Mouse (Mus musculus): ENCODE results near the gene Rora. TPM values are rescaled to one million over a fixed set of nuclear protein-coding genes. Genes with fewer than 3 reads are reported as not detected.

Rora gene
- polyA plus RNA-seq, 1 experiment = 4.7 TPM

DNA sequence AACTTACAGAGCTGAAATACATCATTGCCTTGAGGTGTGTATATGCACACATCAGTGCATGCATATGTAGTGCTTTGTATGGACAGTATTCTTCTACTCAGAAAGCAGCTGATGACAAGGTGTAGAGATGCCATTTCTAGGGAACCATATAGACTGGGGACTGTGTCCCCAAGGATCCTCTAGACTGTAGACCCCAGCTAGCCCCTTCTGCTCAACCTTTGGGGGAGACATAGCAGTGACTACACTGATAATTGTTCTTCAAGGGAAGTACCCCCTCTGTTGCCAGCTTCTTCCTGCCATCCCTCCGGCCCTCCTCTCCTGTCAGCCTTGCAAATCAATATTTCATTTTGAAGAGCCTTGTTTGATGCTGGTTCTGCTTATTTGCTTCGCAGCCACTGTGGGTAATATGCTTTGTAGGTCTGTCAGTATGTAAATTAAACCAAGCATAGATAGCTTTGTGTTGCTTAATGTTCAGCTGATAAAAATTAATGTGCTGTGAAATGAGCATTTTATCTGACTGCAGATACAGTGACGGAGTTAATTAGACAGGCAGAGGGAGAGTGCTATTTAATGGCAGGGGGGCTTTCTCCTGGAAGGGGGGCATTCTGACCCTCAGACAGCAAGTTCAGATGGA lies 430.6 kb downstream of the Rora start:
- H3K27ac ChIP-seq (ENCODE audit: control insufficient read depth, insufficient read depth, low read length) = no peak overlapping the region
- no peak for DNase-seq
- no peaks in the 10 kb centered on the region for H3K27me3 ChIP-seq (ENCODE audit: control insufficient read depth, insufficient read depth, low read length)
- no peak overlapping the region for H3K4me3 ChIP-seq (ENCODE audit: control insufficient read depth, insufficient read depth, low read length)
- no peaks in the 10 kb centered on the region for H3K36me3 ChIP-seq (ENCODE audit: control insufficient read depth, insufficient read depth, low read length)
- 85% methylated on average over 3 of the region's 3 CpGs for WGBS
- peaks cover 2% of the 10 kb centered on the region; the same call in 1 of the 2 replicates for H3K4me1 ChIP-seq (replicated peaks; ENCODE audit: control insufficient read depth, insufficient read depth, low read length)
- TF ChIP-seq POLR2A (IDR thresholded peaks at IDR 0.05; ENCODE audit: control insufficient read depth, extremely low read depth, insufficient read depth, low read length, poor library complexity) (no peak), CTCF (IDR thresholded peaks at IDR 0.05; ENCODE audit: borderline replicate concordance, control insufficient read depth, extremely low read depth, insufficient read depth, low read length, poor library complexity) (no peak)

DNA sequence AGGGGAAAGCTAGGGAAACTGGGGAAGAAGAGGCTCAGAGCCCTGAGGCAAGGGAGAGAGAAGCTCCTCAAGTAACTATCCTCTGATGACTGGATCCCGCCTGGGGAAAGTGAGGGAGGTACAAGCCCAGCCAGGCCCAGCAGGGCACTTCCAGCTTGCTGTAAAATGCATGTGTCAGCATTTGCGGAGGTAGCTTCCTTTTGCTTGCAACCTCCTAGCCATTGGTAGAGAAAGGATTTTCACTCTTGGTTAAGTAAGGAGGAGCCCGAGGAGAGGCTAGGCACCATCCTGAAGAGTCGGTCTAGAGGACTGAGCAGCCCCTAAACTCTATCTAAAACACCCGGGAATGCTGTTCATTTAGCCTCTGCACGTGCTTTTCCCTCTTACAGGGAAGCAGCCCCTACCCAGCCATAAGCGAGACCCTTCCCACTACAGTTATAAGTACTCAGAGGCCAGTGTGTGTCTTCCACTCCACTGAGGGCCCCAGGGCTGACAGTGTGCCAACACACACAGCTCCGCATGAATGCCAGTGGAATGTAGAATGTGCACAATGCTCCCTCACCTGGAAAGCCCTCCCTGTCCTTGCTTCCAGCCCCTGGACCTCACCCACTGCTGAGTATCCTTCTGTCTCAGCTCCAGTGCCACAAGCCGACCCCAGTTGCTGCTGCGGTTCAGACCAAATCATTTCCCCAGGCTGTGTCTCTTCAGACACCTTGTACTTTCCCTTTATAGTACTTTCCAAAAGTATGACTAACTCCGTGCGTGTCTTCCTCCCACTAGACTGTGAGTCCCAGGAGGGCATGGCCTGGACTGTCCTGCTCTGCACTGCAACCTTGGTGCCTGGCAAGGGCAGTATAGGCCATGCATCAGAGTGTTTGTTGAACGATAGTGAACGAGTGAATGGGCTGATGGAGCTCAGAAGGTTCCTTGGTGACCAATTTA lies 431.4 kb downstream of the Rora start:
- no peaks in the 10 kb centered on the region for H3K36me3 ChIP-seq (ENCODE audit: control insufficient read depth, insufficient read depth, low read length)
- TF ChIP-seq CTCF (IDR thresholded peaks at IDR 0.05; ENCODE audit: borderline replicate concordance, control insufficient read depth, extremely low read depth, insufficient read depth, low read length, poor library complexity) (no peak), POLR2A (IDR thresholded peaks at IDR 0.05; ENCODE audit: control insufficient read depth, extremely low read depth, insufficient read depth, low read length, poor library complexity) (no peak)
- WGBS = 94% methylated on average over 14 of the region's 14 CpGs
- no peak overlapping the region for H3K27ac ChIP-seq (ENCODE audit: control insufficient read depth, insufficient read depth, low read length)
- DNase-seq = no peak
- peaks cover 4% of the 10 kb centered on the region; the same call in 1 of the 2 replicates for H3K4me1 ChIP-seq (replicated peaks; ENCODE audit: control insufficient read depth, insufficient read depth, low read length)
- no peaks in the 10 kb centered on the region for H3K27me3 ChIP-seq (ENCODE audit: control insufficient read depth, insufficient read depth, low read length)
- no peak overlapping the region for H3K4me3 ChIP-seq (ENCODE audit: control insufficient read depth, insufficient read depth, low read length)

DNA sequence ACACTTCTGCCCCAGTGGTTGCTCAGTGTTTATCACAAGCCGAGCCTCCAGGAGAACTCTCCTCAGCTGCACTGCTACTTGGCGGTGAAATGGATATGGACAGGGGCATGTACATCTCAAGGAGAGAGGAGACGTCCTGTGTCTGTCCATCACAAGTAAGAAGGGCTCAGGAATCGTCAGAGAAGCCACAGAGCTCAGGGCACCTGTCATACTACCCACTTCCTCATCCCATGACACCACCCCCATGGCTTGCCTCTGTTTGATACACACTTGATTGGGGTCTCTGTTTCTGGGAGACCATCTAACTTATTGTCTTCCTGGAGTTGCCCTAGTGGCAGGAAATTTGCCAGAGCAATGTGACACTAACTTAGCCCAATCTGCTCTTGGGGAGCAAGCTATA lies 433.3 kb downstream of the Rora start:
- WGBS = 52% methylated on average over 4 of the region's 4 CpGs
- TF ChIP-seq POLR2A (IDR thresholded peaks at IDR 0.05; ENCODE audit: control insufficient read depth, extremely low read depth, insufficient read depth, low read length, poor library complexity) (no peak), CTCF (IDR thresholded peaks at IDR 0.05; ENCODE audit: borderline replicate concordance, control insufficient read depth, extremely low read depth, insufficient read depth, low read length, poor library complexity) (no peak)
- H3K27me3 ChIP-seq (ENCODE audit: control insufficient read depth, insufficient read depth, low read length) = no peaks in the 10 kb centered on the region
- DNase-seq = no peak
- H3K4me1 ChIP-seq (replicated peaks; ENCODE audit: control insufficient read depth, insufficient read depth, low read length) = peaks cover 4% of the 10 kb centered on the region
- H3K27ac ChIP-seq (ENCODE audit: control insufficient read depth, insufficient read depth, low read length) = no peak overlapping the region
- no peaks in the 10 kb centered on the region for H3K36me3 ChIP-seq (ENCODE audit: control insufficient read depth, insufficient read depth, low read length)
- no peak overlapping the region for H3K4me3 ChIP-seq (ENCODE audit: control insufficient read depth, insufficient read depth, low read length)

DNA sequence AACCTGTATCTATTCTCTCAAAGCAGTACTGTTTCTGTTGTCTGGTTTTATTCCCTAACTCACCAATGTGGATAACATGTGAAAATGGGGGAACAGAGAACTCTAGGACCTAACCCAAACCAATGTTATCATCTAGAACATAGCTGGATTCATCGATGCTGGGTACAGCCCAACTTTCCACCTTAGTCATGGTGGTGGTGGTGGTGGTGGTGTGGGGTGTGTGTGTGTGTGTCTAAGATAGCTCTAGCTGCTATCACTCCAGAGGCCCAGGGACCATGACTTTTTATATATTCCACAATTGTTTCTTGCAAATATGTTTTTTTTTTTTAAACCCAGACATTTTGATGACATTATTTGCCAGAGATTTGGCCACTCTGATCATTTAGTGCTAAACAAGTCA lies 433.7 kb downstream of the Rora start:
- Histone ChIP-seq H3K36me3 (ENCODE audit: control insufficient read depth, insufficient read depth, low read length) (no peaks in the 10 kb centered on the region), H3K4me1 (replicated peaks; ENCODE audit: control insufficient read depth, insufficient read depth, low read length) (peaks cover 9% of the 10 kb centered on the region), H3K27ac (ENCODE audit: control insufficient read depth, insufficient read depth, low read length) (no peak overlapping the region), H3K27me3 (ENCODE audit: control insufficient read depth, insufficient read depth, low read length) (no peaks in the 10 kb centered on the region), H3K4me3 (ENCODE audit: control insufficient read depth, insufficient read depth, low read length) (no peak overlapping the region)
- no peak for DNase-seq
- WGBS = 34% methylated on average over 1 of the region's 1 CpGs
- no peak for TF ChIP-seq POLR2A (IDR thresholded peaks at IDR 0.05; ENCODE audit: control insufficient read depth, extremely low read depth, insufficient read depth, low read length, poor library complexity)
- TF ChIP-seq CTCF (IDR thresholded peaks at IDR 0.05; ENCODE audit: borderline replicate concordance, control insufficient read depth, extremely low read depth, insufficient read depth, low read length, poor library complexity) = no peak

DNA sequence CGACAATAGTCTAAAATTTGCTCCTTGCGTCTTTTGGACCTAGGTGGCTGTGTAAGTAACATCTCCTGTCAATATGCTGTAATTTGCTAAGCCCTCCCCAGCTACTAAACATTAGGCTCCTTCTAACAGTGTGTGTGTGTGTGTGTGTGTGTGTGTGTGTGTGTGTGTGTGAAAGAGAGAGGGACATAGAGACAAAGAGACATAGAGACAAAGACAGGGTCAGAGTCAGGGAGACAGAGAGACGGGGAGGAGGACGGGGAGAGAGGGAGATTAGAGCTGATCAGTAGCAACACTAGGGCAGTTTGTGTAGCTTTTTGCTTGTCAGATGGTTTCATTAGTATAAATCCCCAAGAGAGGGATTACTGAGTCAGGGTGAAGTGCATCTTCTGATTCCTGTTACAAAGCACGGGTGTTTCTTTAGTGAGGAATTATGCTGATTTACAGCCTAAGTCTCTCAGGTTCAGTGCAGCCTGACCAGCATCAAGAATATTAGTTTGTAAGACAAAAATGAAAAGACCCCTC lies 437.2 kb downstream of the Rora start:
- Histone ChIP-seq H3K4me1 (replicated peaks; ENCODE audit: control insufficient read depth, insufficient read depth, low read length) (peaks cover 13% of the 10 kb centered on the region), H3K27ac (ENCODE audit: control insufficient read depth, insufficient read depth, low read length) (no peak overlapping the region), H3K4me3 (ENCODE audit: control insufficient read depth, insufficient read depth, low read length) (no peak overlapping the region), H3K36me3 (ENCODE audit: control insufficient read depth, insufficient read depth, low read length) (no peaks in the 10 kb centered on the region), H3K27me3 (ENCODE audit: control insufficient read depth, insufficient read depth, low read length) (no peaks in the 10 kb centered on the region)
- 94% methylated on average over 5 of the region's 5 CpGs for WGBS
- TF ChIP-seq CTCF (IDR thresholded peaks at IDR 0.05; ENCODE audit: borderline replicate concordance, control insufficient read depth, extremely low read depth, insufficient read depth, low read length, poor library complexity) (no peak), POLR2A (IDR thresholded peaks at IDR 0.05; ENCODE audit: control insufficient read depth, extremely low read depth, insufficient read depth, low read length, poor library complexity) (no peak)
- no peak for DNase-seq

Measured in thymus, adult 2 months (tissue).